Mouse (Mus musculus) naive thymus-derived CD4-positive, alpha-beta T cell, adult 2 months (primary cell): ENCODE results near the gene Samhd1.

Source experiments
- DNase-seq: peaks from one replicate; pipeline ENCODE4 v3.0.0-alpha.2; 2011; ENCODE audit warnings: low read depth

The Samhd1 gene

DNA sequence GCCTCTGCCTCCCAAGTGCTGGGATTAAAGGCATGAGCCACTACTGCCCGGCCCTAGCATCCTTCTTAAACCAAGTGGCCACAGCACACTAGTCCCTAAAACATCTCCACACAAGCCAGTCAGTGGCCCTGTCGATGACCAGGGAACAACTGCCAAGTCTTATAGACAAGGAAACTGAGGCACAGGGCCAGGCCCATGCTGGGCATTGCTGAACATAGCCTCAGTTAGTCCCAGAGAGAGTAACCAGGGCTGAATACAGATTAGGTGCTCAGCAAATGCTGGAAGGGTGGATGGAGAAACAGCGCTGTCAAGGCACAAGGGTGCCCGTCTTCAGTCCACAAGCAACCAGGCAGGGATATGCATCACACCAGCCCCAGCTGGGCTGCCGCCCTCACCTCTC lies 81.9 kb downstream of the Samhd1 start:
- no peak for DNase-seq

DNA sequence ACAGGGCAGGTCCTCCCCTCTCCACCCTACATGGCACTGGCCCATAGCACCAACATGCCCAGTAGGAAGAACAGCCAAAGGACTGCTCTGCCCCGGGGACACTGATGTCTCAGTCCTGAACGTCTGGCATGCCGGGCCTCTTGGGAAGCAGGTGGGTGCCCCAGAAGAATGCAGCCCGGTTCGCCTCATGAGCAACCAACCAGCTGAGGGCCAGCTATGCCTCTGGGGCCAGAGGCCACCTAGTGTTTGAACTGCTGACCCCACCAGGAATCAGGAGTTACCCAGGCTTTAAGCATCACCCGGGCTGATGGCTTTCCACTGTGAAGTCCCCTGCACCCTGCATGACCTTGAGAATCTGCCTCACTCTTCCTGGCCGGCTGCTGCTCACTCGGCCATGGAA lies 82.6 kb downstream of the Samhd1 start:
- DNase-seq = no peak

DNA sequence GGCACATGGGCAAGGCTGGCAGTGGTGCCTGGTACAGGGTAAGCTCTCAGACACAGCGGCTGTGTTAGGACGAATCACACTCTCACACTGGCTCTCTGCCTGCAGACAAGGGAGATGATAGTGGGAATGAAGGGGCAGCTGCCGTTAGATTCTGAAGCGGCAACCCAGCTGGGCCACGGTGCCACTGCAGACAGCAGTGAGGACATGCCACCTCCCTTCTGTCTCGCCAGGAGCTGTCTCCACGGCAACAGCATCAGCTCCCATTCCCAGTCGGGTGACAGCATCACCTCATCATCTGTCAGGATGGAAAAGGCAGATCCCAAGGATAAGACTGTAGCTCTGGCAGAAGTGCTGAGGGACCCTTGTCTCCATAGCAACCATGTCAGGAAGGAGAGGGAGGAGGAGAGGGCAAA lies 85.2 kb downstream of the Samhd1 start:
- no peak for DNase-seq

DNA sequence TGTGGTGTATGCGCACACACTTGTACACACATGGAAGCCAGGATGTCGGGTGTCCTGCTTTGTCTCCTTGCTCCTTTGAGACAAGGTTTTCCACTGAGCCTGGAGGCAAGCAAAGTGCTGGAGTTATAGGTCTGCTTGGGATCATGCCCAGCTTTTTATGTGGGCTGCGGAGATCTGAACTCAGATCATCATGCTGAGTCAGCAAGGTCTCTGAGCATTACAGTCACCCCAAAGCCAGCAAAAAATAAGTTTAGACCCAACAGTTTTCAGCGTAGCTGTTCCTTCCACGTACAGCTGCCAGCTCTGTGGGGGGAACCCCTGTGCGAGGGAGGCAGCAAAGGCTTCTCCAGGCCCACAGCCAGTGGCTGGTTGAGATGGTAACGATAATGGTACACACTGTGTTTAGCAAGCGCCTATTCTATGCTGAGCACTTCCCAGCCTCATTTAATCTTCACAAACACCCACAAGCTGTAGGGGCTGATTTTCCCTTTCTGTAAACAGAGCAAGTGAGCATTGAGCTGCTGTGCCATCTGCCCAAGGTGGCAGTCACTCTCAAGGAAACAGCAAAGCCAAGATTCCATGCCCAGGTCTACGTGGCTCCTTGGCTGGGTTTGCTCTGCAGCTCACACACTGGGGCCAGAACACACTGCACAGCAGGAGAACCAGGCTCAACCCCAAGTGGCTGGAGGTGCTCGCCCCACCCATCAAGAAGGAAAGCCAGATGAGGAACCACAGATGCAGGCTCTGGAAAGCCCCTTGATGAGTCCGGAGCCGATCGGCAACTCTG lies 86.5 kb downstream of the Samhd1 start:
- no peak for DNase-seq
